In genomic region chr7:138083980-138084379, GRCm38 (mm10) we compare ENCODE assay signal across 9 mouse cellular contexts.
DNase-seq lines count a peak whose midpoint lies in the region; ATAC-seq and TF ChIP-seq lines count a peak whose summit lies in the region.
"Had no signal": no experiment of that assay in that cellular context is flagged by ENCODE, and none has a peak within 500 bp of the region (broad histone marks: within the 10 kb centered on the region; RNA-seq: fewer than 3 reads in every experiment).

No protein-coding gene starts in this region.

- no peak overlapping the region for H3K9ac ChIP-seq in liver, postnatal 0 days (replicated peaks)

- H3K27me3 ChIP-seq in liver, postnatal 0 days (ENCODE audit: insufficient read depth, low read length) = no peaks in the 10 kb centered on the region

- 0 out of 2 replicates have a peak, but pooled peaks have one; percentile 23 for ATAC-seq in liver, postnatal 0 days

- H3K4me1 ChIP-seq in liver, postnatal 0 days (ENCODE audit: insufficient read depth) = no peaks in the 10 kb centered on the region

- H3K4me3 ChIP-seq in liver, postnatal 0 days (ENCODE audit: low read depth, low read length) = no peak overlapping the region
- H3K4me3 ChIP-seq: erythroblast, embryonic 14.5 days had no signal

- no peaks in the 10 kb centered on the region for H3K36me3 ChIP-seq in liver, postnatal 0 days (replicated peaks; ENCODE audit: insufficient read depth, low read length)

- TF ChIP-seq CTCF in liver, postnatal 0 days (IDR thresholded peaks at IDR 0.05; ENCODE audit: low read depth) = peak; percentile 86

- no peak for TF ChIP-seq EP300 in liver, postnatal 0 days (IDR thresholded peaks at IDR 0.05; ENCODE audit: low read depth)

- WGBS in liver, postnatal 0 days (ENCODE audit: insufficient replicate concordance) = 14% methylated on average over 5 of the region's 5 CpGs

- H3K9me3 ChIP-seq in liver, postnatal 0 days (ENCODE audit: low read length) = no peaks in the 10 kb centered on the region

- no peak overlapping the region for H3K4me2 ChIP-seq in liver, postnatal 0 days (ENCODE audit: low read depth, low read length)

- peak; percentile 63 for DNase-seq in A20 (ENCODE audit: low read depth, low spot score)
- DNase-seq in adrenal gland, adult 18-20 months (ENCODE audit: low spot score in 2 of 2) = peak; percentile 80
- peak; percentile 93 for DNase-seq in embryo, embryonic 11.5 days (ENCODE audit: low read depth, low spot score)
- peak; percentile 29 to 54 for DNase-seq in heart, adult 9 months (ENCODE audit: low spot score in 2 of 2)
- peak; percentile 87 to 94 for DNase-seq in kidney, postnatal 25 days
- peak; percentile 84 for DNase-seq in liver, postnatal 0 days
- DNase-seq in retina, postnatal 7 days (ENCODE audit: low read depth, low spot score) = peak; percentile 42
- peak; percentile 54 for DNase-seq in urinary bladder, postnatal 10 days (ENCODE audit: low spot score)

- H3K27ac ChIP-seq in liver, postnatal 0 days (ENCODE audit: low read depth) = no peak overlapping the region

Comparison
In these comparisons a context has a peak if more than half of its experiments do, and no peak if none do; other contexts are left out.
1. DNase-seq: peak in every context shown above with its lines; median percentile 93 in embryo, embryonic 11.5 days; 90 in kidney, postnatal 25 days; 84 in liver, postnatal 0 days; 80 in adrenal gland, adult 18-20 months; 63 in A20; 54 in urinary bladder, postnatal 10 days; 42 in retina, postnatal 7 days; 42 in heart, adult 9 months.